Mouse (Mus musculus) spleen, postnatal 36 days (tissue): ENCODE results near the gene Pla2g7.

Source experiments
- DNase-seq, 2 experiments: peaks; one replicate each; pipeline ENCODE4 v3.0.0; 2022; ENCODE audit warnings: low spot score in 2 of 2, mixed read lengths in 1 of 2

Gene Pla2g7

GRCm38 (mm10) chr17:43645136-43645535, 77.2 kb downstream of the Pla2g7 start:
- DNase-seq: no peak

- DNase-seq: no peak
Observed at GRCm38 (mm10) chr17:43646925-43647324, 79.0 kb downstream of the Pla2g7 start.

GRCm38 (mm10) chr17:43649641-43650436, 81.9 kb downstream of the Pla2g7 start:
- DNase-seq: no peak

- no peak for DNase-seq
Observed at GRCm38 (mm10) chr17:43651314-43652046, 83.6 kb downstream of the Pla2g7 start.
